Mouse (Mus musculus): Measurements from ENCODE around the gene Thsd4.
"Not testable (repeated sequence)": the region's sequence is repeated elsewhere in the genome, so short reads cannot be mapped to it uniquely, and the experiment has no call there.

The Thsd4 gene

GRCm38 (mm10) chr9:60309786-60310711, 211.8 kb downstream of the Thsd4 start:
- in situ Hi-C loops (cut with MboI, MseI): no loop called here

- in situ Hi-C loops (cut with MboI, MseI): no loop called here
Measured at GRCm38 (mm10) chr9:60308182-60308581, 213.7 kb downstream of the Thsd4 start.

- in situ Hi-C loops (cut with MboI, MseI): no loop called here
Measured at GRCm38 (mm10) chr9:60307469-60307868, 214.4 kb downstream of the Thsd4 start.

- in situ Hi-C loops (cut with MboI, MseI): no loop called here
Measured at GRCm38 (mm10) chr9:60306241-60306640, 215.6 kb downstream of the Thsd4 start.

GRCm38 (mm10) chr9:60305204-60305840, 216.5 kb downstream of the Thsd4 start:
- in situ Hi-C loops (cut with MboI, MseI): no loop called here

GRCm38 (mm10) chr9:60296276-60296675, 225.6 kb downstream of the Thsd4 start:
- in situ Hi-C loops (cut with MboI, MseI): no loop called here

GRCm38 (mm10) chr9:60295199-60295598, 226.6 kb downstream of the Thsd4 start:
- in situ Hi-C loops (cut with MboI, MseI): no loop called here

GRCm38 (mm10) chr9:60293129-60293528, 228.7 kb downstream of the Thsd4 start:
- in situ Hi-C loops (cut with MboI, MseI): no loop called here

- in situ Hi-C loops (cut with MboI, MseI): no loop called here
Measured at GRCm38 (mm10) chr9:60290780-60291179, 231.1 kb downstream of the Thsd4 start.

GRCm38 (mm10) chr9:60288789-60289188, 233.1 kb downstream of the Thsd4 start:
- in situ Hi-C loops (cut with MboI, MseI): no loop called here

- in situ Hi-C loops (cut with MboI, MseI): no loop called here
Measured at GRCm38 (mm10) chr9:60286390-60286789, 235.5 kb downstream of the Thsd4 start.

GRCm38 (mm10) chr9:60285047-60285462, 236.8 kb downstream of the Thsd4 start:
- in situ Hi-C loops (cut with MboI, MseI): no loop called here

GRCm38 (mm10) chr9:60284318-60284717, 237.5 kb downstream of the Thsd4 start:
- in situ Hi-C loops (cut with MboI, MseI): no loop called here

- in situ Hi-C loops (cut with MboI, MseI): no loop called here
Measured at GRCm38 (mm10) chr9:60283546-60283945, 238.3 kb downstream of the Thsd4 start.

GRCm38 (mm10) chr9:60281281-60281680, 240.6 kb downstream of the Thsd4 start:
- in situ Hi-C loops (cut with MboI, MseI): no loop called here

- in situ Hi-C loops (cut with MboI, MseI): no loop called here
Measured at GRCm38 (mm10) chr9:60280786-60281185, 241.1 kb downstream of the Thsd4 start.

GRCm38 (mm10) chr9:60279556-60279955, 242.3 kb downstream of the Thsd4 start:
- in situ Hi-C loops (cut with MboI, MseI): no loop called here

GRCm38 (mm10) chr9:60276351-60276750, 245.5 kb downstream of the Thsd4 start:
- in situ Hi-C loops (cut with MboI, MseI): no loop called here

GRCm38 (mm10) chr9:60275410-60276159, 246.3 kb downstream of the Thsd4 start:
- in situ Hi-C loops (cut with MboI, MseI): no loop called here

- in situ Hi-C loops (cut with MboI, MseI): no loop called here
Measured at GRCm38 (mm10) chr9:60274503-60274902, 247.3 kb downstream of the Thsd4 start.

- in situ Hi-C loops (cut with MboI, MseI): not testable (repeated sequence)
Measured at GRCm38 (mm10) chr9:60272345-60272744, 249.5 kb downstream of the Thsd4 start.

- in situ Hi-C loops (cut with MboI, MseI): no loop called here
Measured at GRCm38 (mm10) chr9:60271940-60272339, 249.9 kb downstream of the Thsd4 start.

All from T-helper 17 cell (primary cell).